Mouse (Mus musculus) MEL (cell line): ENCODE data around the gene Ppp4r2. TPM values are rescaled to one million over a fixed set of nuclear protein-coding genes. Genes with fewer than 3 reads are reported as not detected.

ENCODE experiments used
- DNase-seq: peaks from one replicate; pipeline ENCODE4 v3.0.0; 2011; ENCODE audit warnings: low read depth, low spot score
- H3K27ac ChIP-seq: 2 replicates; pipeline ENCODE4 v1.5.1; 2012; ENCODE audit warnings: low read depth, mild to moderate bottlenecking, control low read depth, low read length, moderate library complexity; ENCODE audit not compliant: control insufficient read depth
- H3K27me3 ChIP-seq, 2 experiments: fragments of 150-350 bp in 1 of 2; sonication (generic) in 1 of 2; 2 replicates each; pipeline ENCODE4 v1.6.1; 2012; ENCODE audit warnings: low read length in 2 of 2, mild to moderate bottlenecking in 2 of 2, improper control_type of control experiment in 1 of 2, moderate library complexity in 1 of 2; ENCODE audit not compliant: insufficient read depth in 2 of 2, control insufficient read depth in 1 of 2
- H3K36me3 ChIP-seq, 2 experiments: 2 replicates each; pipeline ENCODE4 v1.6.1; 2012 to 2014; ENCODE audit warnings: low read length in 2 of 2, improper control_type of control experiment in 1 of 2, inconsistent platforms in 1 of 2, mild to moderate bottlenecking in 1 of 2; ENCODE audit not compliant: insufficient read depth in 2 of 2, control insufficient read depth in 1 of 2
- H3K4me1 ChIP-seq, 2 experiments: fragments of 150-350 bp in 1 of 2; sonication (generic) in 1 of 2; 2 replicates each; pipeline ENCODE4 v1.6.1; 2012; ENCODE audit warnings: low read length in 2 of 2, improper control_type of control experiment in 1 of 2, mild to moderate bottlenecking in 1 of 2; ENCODE audit not compliant: insufficient read depth in 2 of 2, control insufficient read depth in 1 of 2
- H3K4me3 ChIP-seq, 2 experiments: fragments of 150-350 bp in 1 of 2; sonication (generic) in 1 of 2; 2 replicates each; pipeline ENCODE4 v1.5.1; 2012; ENCODE audit warnings: low read depth in 2 of 2, low read length in 2 of 2, mild to moderate bottlenecking in 2 of 2, moderate library complexity in 2 of 2, control low read depth in 1 of 2, improper control_type of control experiment in 1 of 2; ENCODE audit not compliant: control insufficient read depth in 1 of 2, insufficient read depth in 1 of 2
- H3K79me2 ChIP-seq: 2 replicates; pipeline ENCODE4 v1.6.1; 2012; ENCODE audit warnings: mild to moderate bottlenecking, low read length, moderate library complexity; ENCODE audit not compliant: control insufficient read depth, poor library complexity, insufficient read depth
- H3K9ac ChIP-seq: 2 replicates; pipeline ENCODE4 v1.6.1; 2012; ENCODE audit warnings: low read depth, mild to moderate bottlenecking, control low read depth, low read length, moderate library complexity; ENCODE audit not compliant: control insufficient read depth, poor library complexity, severe bottlenecking
- H3K9me3 ChIP-seq: fragments of 150-350 bp; sonication (generic); replicated peaks from 2 replicates; pipeline ENCODE4 v1.6.1; 2012; ENCODE audit warnings: mild to moderate bottlenecking, low read length, improper control_type of control experiment, moderate library complexity; ENCODE audit not compliant: insufficient read depth
- CHD1 ChIP-seq: IDR thresholded peaks from 2 replicates; pipeline ENCODE4 v1.6.1; 2012; ENCODE audit warnings: low read depth, mild to moderate bottlenecking, inconsistent platforms, low read length, improper control_type of control experiment
- CHD2 ChIP-seq: IDR thresholded peaks from 2 replicates; pipeline ENCODE4 v1.6.1; 2011; ENCODE audit warnings: low read length, improper control_type of control experiment
- EP300 ChIP-seq, 2 experiments: IDR thresholded peaks; 2 replicates each; pipeline ENCODE4 v1.6.1; 2011; ENCODE audit warnings: improper control_type of control experiment in 2 of 2, low read length in 2 of 2, low read depth in 1 of 2, mild to moderate bottlenecking in 1 of 2
- ETS1 ChIP-seq: IDR thresholded peaks from 2 replicates; pipeline ENCODE4 v1.6.1; 2012; ENCODE audit warnings: low read depth, mild to moderate bottlenecking, inconsistent platforms, low read length, improper control_type of control experiment, moderate library complexity
- MAFK ChIP-seq: IDR thresholded peaks from 2 replicates; pipeline ENCODE4 v1.6.1; 2011; ENCODE audit warnings: low read depth, mild to moderate bottlenecking, low read length, improper control_type of control experiment, borderline replicate concordance
- MAZ ChIP-seq: IDR thresholded peaks from 2 replicates; pipeline ENCODE4 v1.6.1; 2012; ENCODE audit warnings: low read depth, mild to moderate bottlenecking, inconsistent platforms, low read length, improper control_type of control experiment
- MYB ChIP-seq: IDR thresholded peaks from 2 replicates; pipeline ENCODE4 v1.6.1; 2011; ENCODE audit warnings: mild to moderate bottlenecking, low read depth, low read length, improper control_type of control experiment
- MYC ChIP-seq: IDR thresholded peaks from 2 replicates; pipeline ENCODE4 v1.6.1; 2011; ENCODE audit warnings: low read depth, mild to moderate bottlenecking, low read length, improper control_type of control experiment, moderate library complexity
- NRF1 ChIP-seq: IDR thresholded peaks from 2 replicates; pipeline ENCODE4 v1.6.1; 2014; ENCODE audit warnings: low read depth, mild to moderate bottlenecking, inconsistent platforms, low read length, improper control_type of control experiment, moderate library complexity; ENCODE audit not compliant: poor library complexity, insufficient read depth, severe bottlenecking
- POLR2A ChIP-seq, 2 experiments: IDR thresholded peaks; 2 replicates each; pipeline ENCODE4 v1.6.1; 2011 to 2012; ENCODE audit warnings: low read length in 2 of 2, mild to moderate bottlenecking in 2 of 2, control low read depth in 1 of 2, improper control_type of control experiment in 1 of 2, low read depth in 1 of 2, moderate library complexity in 1 of 2; ENCODE audit not compliant: control insufficient read depth in 1 of 2, insufficient read depth in 1 of 2, poor library complexity in 1 of 2
- POLR2AphosphoS2 ChIP-seq: IDR thresholded peaks from 2 replicates; pipeline ENCODE4 v1.6.1; 2011; ENCODE audit warnings: low read length, improper control_type of control experiment
- POLR2AphosphoS5 ChIP-seq: IDR thresholded peaks from 2 replicates; pipeline ENCODE4 v1.6.1; 2012; ENCODE audit warnings: low read depth, borderline replicate concordance, mild to moderate bottlenecking, inconsistent platforms, low read length, moderate library complexity, mixed read lengths
- RAD21 ChIP-seq: IDR thresholded peaks from 2 replicates; pipeline ENCODE4 v1.6.1; 2011; ENCODE audit warnings: mild to moderate bottlenecking, low read depth, low read length, improper control_type of control experiment
- RCOR1 ChIP-seq: IDR thresholded peaks from 2 replicates; pipeline ENCODE4 v1.6.1; 2012; ENCODE audit warnings: low read depth, mild to moderate bottlenecking, inconsistent platforms, low read length, improper control_type of control experiment
- SMC3 ChIP-seq: IDR thresholded peaks from 2 replicates; pipeline ENCODE4 v1.6.1; 2011; ENCODE audit warnings: low read depth, low read length, improper control_type of control experiment
- TCF12 ChIP-seq: IDR thresholded peaks from 2 replicates; pipeline ENCODE4 v1.6.1; 2014; ENCODE audit warnings: low read depth, mild to moderate bottlenecking, inconsistent platforms, low read length, improper control_type of control experiment, moderate library complexity
- ZC3H11A ChIP-seq: IDR thresholded peaks from 2 replicates; pipeline ENCODE4 v1.6.1; 2012; ENCODE audit warnings: low read depth, mild to moderate bottlenecking, inconsistent platforms, low read length, improper control_type of control experiment
- ZKSCAN1 ChIP-seq: IDR thresholded peaks from 2 replicates; pipeline ENCODE4 v1.6.1; 2012; ENCODE audit warnings: low read depth, mild to moderate bottlenecking, inconsistent platforms, low read length, improper control_type of control experiment, moderate library complexity
- ZMIZ1 ChIP-seq: IDR thresholded peaks from 2 replicates; pipeline ENCODE4 v1.6.1; 2012; ENCODE audit warnings: low read depth, mild to moderate bottlenecking, inconsistent platforms, low read length, improper control_type of control experiment, moderate library complexity
- ZNF384 ChIP-seq: IDR thresholded peaks from 2 replicates; pipeline ENCODE4 v1.6.1; 2012; ENCODE audit warnings: low read depth, mild to moderate bottlenecking, inconsistent platforms, low read length, improper control_type of control experiment
- polyA plus RNA-seq, 2 experiments: library from polyadenylated mRNA; stranded (reverse) in 1 of 2; unstranded in 1 of 2; fragments of >175 nt in 1 of 2; fragments of >200 nt in 1 of 2; gene quantifications; 2 replicates each; pipeline versions ENCODE4 v1.2.1 to v1.2.4; 2012; ENCODE audit warnings: low replicate concordance in 2 of 2, low read depth in 1 of 2; ENCODE audit not compliant: insufficient read length in 2 of 2, insufficient read depth in 1 of 2, missing spikeins in 1 of 2
- total RNA-seq: library from RNA; depleted of rRNA; stranded (reverse); fragments of 300-350 nt; gene quantifications from 2 replicates; pipeline ENCODE4 v1.2.3, GENCODE M21; 2012

Gene Ppp4r2
- total and polyA plus RNA-seq, 3 experiments: 57.1 to 61.4 TPM; not detected in 1

- Histone ChIP-seq H3K36me3 (no peaks in the 10 kb centered on the region), H3K9ac (no peak overlapping the region), H3K9me3 (no peaks in the 10 kb centered on the region), H3K4me1 (no peaks in the 10 kb centered on the region), H3K4me3 (no peak overlapping the region), H3K79me2 (no peaks in the 10 kb centered on the region), H3K27me3 (no peaks in the 10 kb centered on the region), H3K27ac (no peak overlapping the region)
- no peak for TF ChIP-seq POLR2A (IDR thresholded peaks at IDR 0.05; ENCODE audit: control insufficient read depth in 1 of 2, insufficient read depth in 1 of 2, low read depth in 1 of 2, low read length in 2 of 2, poor library complexity in 1 of 2)
- TF ChIP-seq ZC3H11A: no peak
- TF ChIP-seq CHD2: no peak
- no peak for TF ChIP-seq CHD1
- no peak for TF ChIP-seq MYC
- no peak for TF ChIP-seq ZNF384
- no peak for TF ChIP-seq RCOR1
- no peak for TF ChIP-seq MAZ
- no peak for TF ChIP-seq NRF1
- TF ChIP-seq MAFK: no peak
- TF ChIP-seq MYB: no peak
- no peak for TF ChIP-seq POLR2AphosphoS5
- no peak for TF ChIP-seq TCF12
- TF ChIP-seq ZKSCAN1: no peak
- no peak for TF ChIP-seq POLR2AphosphoS2
- TF ChIP-seq ETS1: no peak
- TF ChIP-seq ZMIZ1: no peak
- TF ChIP-seq RAD21: no peak
- no peak for DNase-seq
Observed at GRCm38 (mm10) chr6:100792055-100792659, 41.3 kb upstream of the Ppp4r2 start.

GRCm38 (mm10) chr6:100792973-100793769 is 40.3 kb upstream of the Ppp4r2 start:
- no peak overlapping the region for H3K27ac ChIP-seq
- no peak overlapping the region for H3K9ac ChIP-seq
- no peak overlapping the region for H3K4me3 ChIP-seq
- no peaks in the 10 kb centered on the region for H3K27me3 ChIP-seq
- DNase-seq: no peak
- H3K79me2 ChIP-seq: no peaks in the 10 kb centered on the region
- no peaks in the 10 kb centered on the region for H3K4me1 ChIP-seq
- H3K9me3 ChIP-seq: no peaks in the 10 kb centered on the region
- H3K36me3 ChIP-seq: no peaks in the 10 kb centered on the region
- TF ChIP-seq SMC3 (no peak), ZMIZ1 (no peak), EP300 (IDR thresholded peaks at IDR 0.05; ENCODE audit: low read depth in 1 of 2, low read length in 2 of 2) (no peak)
